Mouse (Mus musculus): ENCODE results near the gene Pard3. TPM values are rescaled to one million over a fixed set of nuclear protein-coding genes. Genes with fewer than 3 reads are reported as not detected.

Gene Pard3
- total RNA-seq (2014; rRNA removed) (28.8 and 29.7 TPM in 2 replicates), polyA plus RNA-seq (2015; fragmentation: Nextera tagmentation; extraction: Ambion mirVana) (10.2 and 11.9 TPM in 2 replicates)

- peaks cover 4% of the 10 kb centered on the region for H3K4me1 ChIP-seq (ENCODE audit: insufficient read depth, low read length)
- under 1% methylated on average over 58 of the region's 98 CpGs for WGBS
- TF ChIP-seq CTCF (IDR thresholded peaks at IDR 0.05) = peak; percentile 61
- ATAC-seq (ENCODE audit: low FRiP score) = peak; percentile 93
- H3K27me3 ChIP-seq (ENCODE audit: insufficient read depth, low read length) = no peaks in the 10 kb centered on the region
- peak within 1 kb of the TSS; percentile 84 for H3K9ac ChIP-seq (replicated peaks; ENCODE audit: low read length, poor library complexity, severe bottlenecking)
- no peaks in the 10 kb centered on the region for H3K36me3 ChIP-seq (ENCODE audit: insufficient read depth, low read length)
- H3K4me2 ChIP-seq (ENCODE audit: low read depth, low read length, poor library complexity, severe bottlenecking) = peak within 1 kb of the TSS; percentile 85
- H3K9me3 ChIP-seq (ENCODE audit: low read length) = no peaks in the 10 kb centered on the region
- peak within 1 kb of the TSS; percentile 96 for H3K4me3 ChIP-seq (ENCODE audit: low read depth, low read length)
- DNase-seq (ENCODE audit: low spot score) = peak; percentile 81
- peak within 1 kb of the TSS; percentile 85 for H3K27ac ChIP-seq (ENCODE audit: low read depth, low read length)
Measured at GRCm38 (mm10) chr8:127063551-127064360, at the start of gene Pard3. TSS of gene Pard3 (plus strand) at chr8:127063893.

GRCm38 (mm10) chr8:127021830-127022229 lies 41.9 kb upstream of the Pard3 start:
- H3K36me3 ChIP-seq (ENCODE audit: insufficient read depth, low read length) = no peaks in the 10 kb centered on the region
- no peaks in the 10 kb centered on the region for H3K9me3 ChIP-seq (ENCODE audit: low read length)

GRCm38 (mm10) chr8:127025256-127025717 lies 38.4 kb upstream of the Pard3 start:
- DNase-seq (ENCODE audit: low spot score) = no peak
- Histone ChIP-seq H3K27me3 (ENCODE audit: insufficient read depth, low read length) (no peaks in the 10 kb centered on the region), H3K4me3 (ENCODE audit: low read depth, low read length) (no peak overlapping the region), H3K4me2 (ENCODE audit: low read depth, low read length, poor library complexity, severe bottlenecking) (no peak overlapping the region), H3K9ac (replicated peaks; ENCODE audit: low read length, poor library complexity, severe bottlenecking) (no peak overlapping the region), H3K4me1 (ENCODE audit: insufficient read depth, low read length) (no peaks in the 10 kb centered on the region), H3K27ac (ENCODE audit: low read depth, low read length) (no peak overlapping the region), H3K36me3 (ENCODE audit: insufficient read depth, low read length) (no peaks in the 10 kb centered on the region), H3K9me3 (ENCODE audit: low read length) (no peaks in the 10 kb centered on the region)
- ATAC-seq (ENCODE audit: low FRiP score) = no peak
- no peak for TF ChIP-seq CTCF (IDR thresholded peaks at IDR 0.05)
- 81% methylated on average over 11 of the region's 11 CpGs for WGBS

More at GRCm38 (mm10) chr8:127021830-127022229, 41.9 kb upstream of the Pard3 start:
- Histone ChIP-seq H3K4me2 (ENCODE audit: low read depth, low read length, poor library complexity, severe bottlenecking) (no peak overlapping the region), H3K27ac (ENCODE audit: low read depth, low read length) (no peak overlapping the region), H3K27me3 (ENCODE audit: insufficient read depth, low read length) (no peaks in the 10 kb centered on the region), H3K9ac (replicated peaks; ENCODE audit: low read length, poor library complexity, severe bottlenecking) (no peak overlapping the region), H3K4me3 (ENCODE audit: low read depth, low read length) (no peak overlapping the region), H3K4me1 (ENCODE audit: insufficient read depth, low read length) (no peaks in the 10 kb centered on the region)
- DNase-seq (ENCODE audit: low spot score) = no peak
- WGBS = 94% methylated on average over 1 of the region's 1 CpGs
- TF ChIP-seq CTCF (IDR thresholded peaks at IDR 0.05) = no peak
- no peak for ATAC-seq (ENCODE audit: low FRiP score)

- H3K27ac ChIP-seq (ENCODE audit: low read depth, low read length) = no peak overlapping the region
- H3K36me3 ChIP-seq (ENCODE audit: insufficient read depth, low read length) = no peaks in the 10 kb centered on the region
- H3K27me3 ChIP-seq (ENCODE audit: insufficient read depth, low read length) = no peaks in the 10 kb centered on the region
- DNase-seq (ENCODE audit: low spot score) (no peak), ATAC-seq (ENCODE audit: low FRiP score) (no peak)
- WGBS = 60% methylated on average over 11 of the region's 11 CpGs
- H3K4me1 ChIP-seq (ENCODE audit: insufficient read depth, low read length) = no peaks in the 10 kb centered on the region
- TF ChIP-seq CTCF (IDR thresholded peaks at IDR 0.05) = no peak
- no peak overlapping the region for H3K9ac ChIP-seq (replicated peaks; ENCODE audit: low read length, poor library complexity, severe bottlenecking)
- no peak overlapping the region for H3K4me3 ChIP-seq (ENCODE audit: low read depth, low read length)
- H3K9me3 ChIP-seq (ENCODE audit: low read length) = no peaks in the 10 kb centered on the region
- H3K4me2 ChIP-seq (ENCODE audit: low read depth, low read length, poor library complexity, severe bottlenecking) = no peak overlapping the region
Measured at GRCm38 (mm10) chr8:127025775-127026174, 37.9 kb upstream of the Pard3 start.

GRCm38 (mm10) chr8:127031476-127031875 lies 32.2 kb upstream of the Pard3 start:
- H3K9ac ChIP-seq (replicated peaks; ENCODE audit: low read length, poor library complexity, severe bottlenecking) = no peak overlapping the region
- 47% methylated on average over 5 of the region's 5 CpGs for WGBS
- ATAC-seq (ENCODE audit: low FRiP score) (no peak), DNase-seq (ENCODE audit: low spot score) (no peak)
- H3K27me3 ChIP-seq (ENCODE audit: insufficient read depth, low read length) = no peaks in the 10 kb centered on the region
- H3K36me3 ChIP-seq (ENCODE audit: insufficient read depth, low read length) = no peaks in the 10 kb centered on the region
- H3K4me2 ChIP-seq (ENCODE audit: low read depth, low read length, poor library complexity, severe bottlenecking) = no peak overlapping the region
- H3K9me3 ChIP-seq (ENCODE audit: low read length) = no peaks in the 10 kb centered on the region
- no peak overlapping the region for H3K4me3 ChIP-seq (ENCODE audit: low read depth, low read length)
- no peak for TF ChIP-seq CTCF (IDR thresholded peaks at IDR 0.05)
- no peak overlapping the region for H3K27ac ChIP-seq (ENCODE audit: low read depth, low read length)
- no peaks in the 10 kb centered on the region for H3K4me1 ChIP-seq (ENCODE audit: insufficient read depth, low read length)

GRCm38 (mm10) chr8:127038928-127039327 lies 24.8 kb upstream of the Pard3 start:
- Histone ChIP-seq H3K27ac (ENCODE audit: low read depth, low read length) (no peak overlapping the region), H3K36me3 (ENCODE audit: insufficient read depth, low read length) (no peaks in the 10 kb centered on the region)

More at GRCm38 (mm10) chr8:127038928-127039327, 24.8 kb upstream of the Pard3 start:
- no peak for TF ChIP-seq CTCF (IDR thresholded peaks at IDR 0.05)
- ATAC-seq (ENCODE audit: low FRiP score) = no peak
- Histone ChIP-seq H3K9me3 (ENCODE audit: low read length) (no peaks in the 10 kb centered on the region), H3K4me1 (ENCODE audit: insufficient read depth, low read length) (no peaks in the 10 kb centered on the region), H3K27me3 (ENCODE audit: insufficient read depth, low read length) (no peaks in the 10 kb centered on the region), H3K4me3 (ENCODE audit: low read depth, low read length) (no peak overlapping the region), H3K4me2 (ENCODE audit: low read depth, low read length, poor library complexity, severe bottlenecking) (no peak overlapping the region), H3K9ac (replicated peaks; ENCODE audit: low read length, poor library complexity, severe bottlenecking) (no peak overlapping the region)
- WGBS = 65% methylated on average over 4 of the region's 4 CpGs
- peak; percentile 20 for DNase-seq (ENCODE audit: low spot score)

Data from midbrain, postnatal 0 days (tissue).